Mouse (Mus musculus) embryonic fibroblast, embryonic 13.5 days (primary cell): Measurements from ENCODE around the gene Patz1. TPM values are rescaled to one million over a fixed set of nuclear protein-coding genes. Genes with fewer than 3 reads are reported as not detected.

Source experiments
- H3K27ac ChIP-seq: 2 replicates; pipeline ENCODE4 v1.5.1; 2012; ENCODE audit warnings: low read length, control low read depth, inconsistent platforms; ENCODE audit not compliant: insufficient read depth
- H3K4me1 ChIP-seq: 2 replicates; pipeline ENCODE4 v1.6.1; 2011; ENCODE audit warnings: low read length; ENCODE audit not compliant: control insufficient read depth, insufficient read depth
- H3K4me3 ChIP-seq: 2 replicates; pipeline ENCODE4 v1.5.1; 2011; ENCODE audit warnings: mild to moderate bottlenecking, control low read depth, low read length; ENCODE audit not compliant: insufficient read depth
- CTCF ChIP-seq: IDR thresholded peaks from 2 replicates; pipeline ENCODE4 v1.5.1; 2011; ENCODE audit warnings: mild to moderate bottlenecking, control low read depth, low read length, moderate library complexity, borderline replicate concordance; ENCODE audit not compliant: insufficient read depth
- POLR2A ChIP-seq: IDR thresholded peaks from 2 replicates; pipeline ENCODE4 v1.6.1; 2011; ENCODE audit warnings: low read depth, mild to moderate bottlenecking, control low read depth, low read length, moderate library complexity
- polyA plus RNA-seq: library from polyadenylated mRNA; stranded (reverse); fragments of >200 nt; gene quantifications from 2 replicates; pipeline ENCODE4 v1.2.4, GENCODE M21; 2011; ENCODE audit warnings: low read depth; ENCODE audit not compliant: missing spikeins, insufficient read length

The Patz1 gene
- polyA plus RNA-seq, 1 experiment: 23.4 TPM

- TF ChIP-seq POLR2A (peak; percentile 56), CTCF (no peak)
- Histone ChIP-seq H3K4me1 (peaks cover 19% of the 10 kb centered on the region), H3K27ac (peak overlapping the region; percentile 94), H3K4me3 (peak overlapping the region; percentile 63)
These were observed 41.9 kb downstream of the Patz1 start for GRCm38 (mm10) chr11:3330566-3330965.

GRCm38 (mm10) chr11:3330991-3331750, 42.5 kb downstream of the Patz1 start:
- TF ChIP-seq CTCF (no peak), POLR2A (no peak; the same call in 1 of the 2 replicates)
- Histone ChIP-seq H3K4me1 (peaks cover 24% of the 10 kb centered on the region), H3K27ac (peak overlapping the region; percentile 94), H3K4me3 (peak overlapping the region; percentile 63)

GRCm38 (mm10) chr11:3331756-3332642, 43.3 kb downstream of the Patz1 start:
- Histone ChIP-seq H3K27ac (peak overlapping the region; percentile 94), H3K4me1 (peaks cover 29% of the 10 kb centered on the region), H3K4me3 (peak overlapping the region; percentile 63)
- peak; percentile 73 for TF ChIP-seq POLR2A
- TF ChIP-seq CTCF: no peak

GRCm38 (mm10) chr11:3333111-3333695, 44.5 kb downstream of the Patz1 start:
- TF ChIP-seq CTCF (no peak), POLR2A (no peak)
- Histone ChIP-seq H3K4me1 (peaks cover 32% of the 10 kb centered on the region), H3K27ac (no peak overlapping the region), H3K4me3 (no peak overlapping the region)

GRCm38 (mm10) chr11:3334141-3334710, 45.6 kb downstream of the Patz1 start:
- TF ChIP-seq CTCF (no peak), POLR2A (no peak)
- Histone ChIP-seq H3K4me3 (no peak overlapping the region), H3K4me1 (peaks cover 32% of the 10 kb centered on the region), H3K27ac (no peak overlapping the region)

GRCm38 (mm10) chr11:3334711-3335316, 46.1 kb downstream of the Patz1 start:
- TF ChIP-seq POLR2A (no peak), CTCF (no peak)
- H3K27ac ChIP-seq: no peak overlapping the region
- peaks cover 29% of the 10 kb centered on the region for H3K4me1 ChIP-seq
- no peak overlapping the region for H3K4me3 ChIP-seq

- Histone ChIP-seq H3K4me1 (peaks cover 29% of the 10 kb centered on the region), H3K27ac (no peak overlapping the region; the same call in 1 of the 2 replicates), H3K4me3 (no peak overlapping the region)
- no peak for TF ChIP-seq POLR2A
- no peak for TF ChIP-seq CTCF
These were observed 47.1 kb downstream of the Patz1 start for GRCm38 (mm10) chr11:3335651-3336216.

GRCm38 (mm10) chr11:3336602-3337001, 47.9 kb downstream of the Patz1 start:
- TF ChIP-seq CTCF: no peak
- no peak for TF ChIP-seq POLR2A
- Histone ChIP-seq H3K4me1 (peaks cover 29% of the 10 kb centered on the region), H3K4me3 (no peak overlapping the region), H3K27ac (peak overlapping the region; percentile 39; the same call in 1 of the 2 replicates)
